Mouse (Mus musculus) spleen, adult 2 months (tissue): ENCODE data around the gene Rnaseh2b.

Experiments used
- CTCF ChIP-seq: fragments of 200-500 bp; IDR thresholded peaks from 2 replicates; pipeline ENCODE4 v1.5.1; 2011; ENCODE audit warnings: mild to moderate bottlenecking, inconsistent platforms; ENCODE audit not compliant: insufficient read depth, insufficient read length, insufficient replicate concordance; ENCODE audit errors: extremely low read depth
- POLR2A ChIP-seq: fragments of 200-500 bp; IDR thresholded peaks from 2 replicates; pipeline ENCODE4 v1.6.1; 2011; ENCODE audit warnings: low read depth, low read length, inconsistent platforms

DNA sequence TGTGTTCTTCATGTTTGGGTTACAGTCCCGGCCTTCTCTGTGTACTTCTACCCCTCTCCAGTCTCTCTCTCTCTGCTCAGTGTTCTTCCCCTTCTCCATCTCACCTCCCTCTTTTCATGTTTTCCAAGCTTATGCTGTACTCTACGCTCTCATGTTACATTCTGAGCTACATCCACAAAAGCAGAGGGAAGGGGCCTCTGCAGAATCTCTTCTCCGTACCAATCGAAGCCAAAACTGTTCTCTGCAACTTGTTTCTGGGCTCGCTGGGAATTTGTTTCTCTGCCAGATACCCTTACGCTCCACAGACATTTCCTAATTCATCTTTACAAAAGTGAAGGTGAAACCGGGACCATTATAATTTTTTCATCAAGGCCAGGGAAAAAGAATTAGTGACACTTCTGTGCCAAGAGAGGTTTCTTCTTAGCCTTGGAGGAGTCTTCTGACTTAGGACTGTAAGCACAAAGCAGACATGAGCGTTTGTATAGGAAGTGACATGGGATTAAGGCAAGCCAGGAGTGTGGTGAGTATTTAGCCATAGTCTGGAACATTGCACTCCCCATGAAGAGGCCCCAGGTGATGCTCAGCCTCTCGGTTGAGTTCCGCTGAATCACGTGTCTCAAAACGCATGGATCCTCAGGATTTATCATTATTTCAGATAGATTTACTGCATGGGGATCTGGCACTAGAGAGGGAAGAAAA is 21.5 kb upstream of the Rnaseh2b start:
- TF ChIP-seq CTCF, result no peak
- TF ChIP-seq POLR2A, result no peak
